Mouse (Mus musculus) MEL (cell line): Measurements from ENCODE around the gene Eif2ak3. TPM values are rescaled to one million over a fixed set of nuclear protein-coding genes. Genes with fewer than 3 reads are reported as not detected.

Experiments used
- DNase-seq: peaks from one replicate; pipeline ENCODE4 v3.0.0; 2011; ENCODE audit warnings: low read depth, low spot score
- H3K27ac ChIP-seq: 2 replicates; pipeline ENCODE4 v1.5.1; 2012; ENCODE audit warnings: low read depth, mild to moderate bottlenecking, control low read depth, low read length, moderate library complexity; ENCODE audit not compliant: control insufficient read depth
- H3K27me3 ChIP-seq, 2 experiments: fragments of 150-350 bp in 1 of 2; sonication (generic) in 1 of 2; 2 replicates each; pipeline ENCODE4 v1.6.1; 2012; ENCODE audit warnings: low read length in 2 of 2, mild to moderate bottlenecking in 2 of 2, improper control_type of control experiment in 1 of 2, moderate library complexity in 1 of 2; ENCODE audit not compliant: insufficient read depth in 2 of 2, control insufficient read depth in 1 of 2
- H3K36me3 ChIP-seq, 2 experiments: 2 replicates each; pipeline ENCODE4 v1.6.1; 2012 to 2014; ENCODE audit warnings: low read length in 2 of 2, improper control_type of control experiment in 1 of 2, inconsistent platforms in 1 of 2, mild to moderate bottlenecking in 1 of 2; ENCODE audit not compliant: insufficient read depth in 2 of 2, control insufficient read depth in 1 of 2
- H3K4me1 ChIP-seq, 2 experiments: fragments of 150-350 bp in 1 of 2; sonication (generic) in 1 of 2; 2 replicates each; pipeline ENCODE4 v1.6.1; 2012; ENCODE audit warnings: low read length in 2 of 2, improper control_type of control experiment in 1 of 2, mild to moderate bottlenecking in 1 of 2; ENCODE audit not compliant: insufficient read depth in 2 of 2, control insufficient read depth in 1 of 2
- H3K4me3 ChIP-seq, 2 experiments: fragments of 150-350 bp in 1 of 2; sonication (generic) in 1 of 2; 2 replicates each; pipeline ENCODE4 v1.5.1; 2012; ENCODE audit warnings: low read depth in 2 of 2, low read length in 2 of 2, mild to moderate bottlenecking in 2 of 2, moderate library complexity in 2 of 2, control low read depth in 1 of 2, improper control_type of control experiment in 1 of 2; ENCODE audit not compliant: control insufficient read depth in 1 of 2, insufficient read depth in 1 of 2
- H3K79me2 ChIP-seq: 2 replicates; pipeline ENCODE4 v1.6.1; 2012; ENCODE audit warnings: mild to moderate bottlenecking, low read length, moderate library complexity; ENCODE audit not compliant: control insufficient read depth, poor library complexity, insufficient read depth
- H3K9ac ChIP-seq: 2 replicates; pipeline ENCODE4 v1.6.1; 2012; ENCODE audit warnings: low read depth, mild to moderate bottlenecking, control low read depth, low read length, moderate library complexity; ENCODE audit not compliant: control insufficient read depth, poor library complexity, severe bottlenecking
- H3K9me3 ChIP-seq: fragments of 150-350 bp; sonication (generic); replicated peaks from 2 replicates; pipeline ENCODE4 v1.6.1; 2012; ENCODE audit warnings: mild to moderate bottlenecking, low read length, improper control_type of control experiment, moderate library complexity; ENCODE audit not compliant: insufficient read depth
- CHD2 ChIP-seq: IDR thresholded peaks from 2 replicates; pipeline ENCODE4 v1.6.1; 2011; ENCODE audit warnings: low read length, improper control_type of control experiment
- CTCF ChIP-seq, 3 experiments: IDR thresholded peaks in 2 of 3; conservative IDR thresholded peaks in 1 of 3; 2 replicates each; pipeline ENCODE4 v1.5.1; 2011 to 2012; ENCODE audit warnings: low read length in 3 of 3, low read depth in 2 of 3, mild to moderate bottlenecking in 2 of 3, improper control_type of control experiment in 1 of 3, inconsistent platforms in 1 of 3, mixed read lengths in 1 of 3, moderate library complexity in 1 of 3; ENCODE audit not compliant: control insufficient read depth in 1 of 3, insufficient read depth in 1 of 3, poor library complexity in 1 of 3, severe bottlenecking in 1 of 3
- E2F4 ChIP-seq: IDR thresholded peaks from 2 replicates; pipeline ENCODE4 v1.6.1; 2011; ENCODE audit warnings: low read depth, low read length, improper control_type of control experiment, borderline replicate concordance
- ELF1 ChIP-seq: IDR thresholded peaks from 2 replicates; pipeline ENCODE4 v1.6.1; 2014; ENCODE audit warnings: low read depth, mild to moderate bottlenecking, inconsistent platforms, low read length, improper control_type of control experiment, moderate library complexity
- EP300 ChIP-seq, 2 experiments: IDR thresholded peaks; 2 replicates each; pipeline ENCODE4 v1.6.1; 2011; ENCODE audit warnings: improper control_type of control experiment in 2 of 2, low read length in 2 of 2, low read depth in 1 of 2, mild to moderate bottlenecking in 1 of 2
- ETS1 ChIP-seq: IDR thresholded peaks from 2 replicates; pipeline ENCODE4 v1.6.1; 2012; ENCODE audit warnings: low read depth, mild to moderate bottlenecking, inconsistent platforms, low read length, improper control_type of control experiment, moderate library complexity
- GABPA ChIP-seq: IDR thresholded peaks from 2 replicates; pipeline ENCODE4 v1.6.1; 2012; ENCODE audit warnings: low read depth, mild to moderate bottlenecking, inconsistent platforms, low read length, improper control_type of control experiment, moderate library complexity
- GATA1 ChIP-seq: IDR thresholded peaks from 2 replicates; pipeline ENCODE4 v1.6.1; 2011; ENCODE audit warnings: low read depth, low read length, improper control_type of control experiment
- HCFC1 ChIP-seq: IDR thresholded peaks from 2 replicates; pipeline ENCODE4 v1.6.1; 2012; ENCODE audit warnings: low read depth, mild to moderate bottlenecking, inconsistent platforms, low read length, improper control_type of control experiment, moderate library complexity
- JUND ChIP-seq: IDR thresholded peaks from 2 replicates; pipeline ENCODE4 v1.6.1; 2011; ENCODE audit warnings: low read depth, mild to moderate bottlenecking, improper control_type of control experiment, low read length
- MXI1 ChIP-seq: IDR thresholded peaks from 2 replicates; pipeline ENCODE4 v1.6.1; 2011; ENCODE audit warnings: mild to moderate bottlenecking, low read depth, low read length, improper control_type of control experiment
- MYC ChIP-seq: IDR thresholded peaks from 2 replicates; pipeline ENCODE4 v1.6.1; 2011; ENCODE audit warnings: low read depth, mild to moderate bottlenecking, low read length, improper control_type of control experiment, moderate library complexity
- NELFE ChIP-seq: IDR thresholded peaks from 2 replicates; pipeline ENCODE4 v1.6.1; 2011; ENCODE audit warnings: low read depth, low read length, improper control_type of control experiment
- NRF1 ChIP-seq: IDR thresholded peaks from 2 replicates; pipeline ENCODE4 v1.6.1; 2014; ENCODE audit warnings: low read depth, mild to moderate bottlenecking, inconsistent platforms, low read length, improper control_type of control experiment, moderate library complexity; ENCODE audit not compliant: poor library complexity, insufficient read depth, severe bottlenecking
- POLR2A ChIP-seq, 2 experiments: IDR thresholded peaks; 2 replicates each; pipeline ENCODE4 v1.6.1; 2011 to 2012; ENCODE audit warnings: low read length in 2 of 2, mild to moderate bottlenecking in 2 of 2, control low read depth in 1 of 2, improper control_type of control experiment in 1 of 2, low read depth in 1 of 2, moderate library complexity in 1 of 2; ENCODE audit not compliant: control insufficient read depth in 1 of 2, insufficient read depth in 1 of 2, poor library complexity in 1 of 2
- POLR2AphosphoS2 ChIP-seq: IDR thresholded peaks from 2 replicates; pipeline ENCODE4 v1.6.1; 2011; ENCODE audit warnings: low read length, improper control_type of control experiment
- POLR2AphosphoS5 ChIP-seq: IDR thresholded peaks from 2 replicates; pipeline ENCODE4 v1.6.1; 2012; ENCODE audit warnings: low read depth, borderline replicate concordance, mild to moderate bottlenecking, inconsistent platforms, low read length, moderate library complexity, mixed read lengths
- RAD21 ChIP-seq: IDR thresholded peaks from 2 replicates; pipeline ENCODE4 v1.6.1; 2011; ENCODE audit warnings: mild to moderate bottlenecking, low read depth, low read length, improper control_type of control experiment
- RCOR1 ChIP-seq: IDR thresholded peaks from 2 replicates; pipeline ENCODE4 v1.6.1; 2012; ENCODE audit warnings: low read depth, mild to moderate bottlenecking, inconsistent platforms, low read length, improper control_type of control experiment
- SMC3 ChIP-seq: IDR thresholded peaks from 2 replicates; pipeline ENCODE4 v1.6.1; 2011; ENCODE audit warnings: low read depth, low read length, improper control_type of control experiment
- TAL1 ChIP-seq: IDR thresholded peaks from 2 replicates; pipeline ENCODE4 v1.6.1; 2012; ENCODE audit warnings: mild to moderate bottlenecking, inconsistent platforms, low read length, moderate library complexity, mixed read lengths
- UBTF ChIP-seq: IDR thresholded peaks from 2 replicates; pipeline ENCODE4 v1.6.1; 2012; ENCODE audit warnings: low read depth, mild to moderate bottlenecking, inconsistent platforms, low read length, improper control_type of control experiment, moderate library complexity, borderline replicate concordance; ENCODE audit not compliant: insufficient read depth
- USF1 ChIP-seq: IDR thresholded peaks from 2 replicates; pipeline ENCODE4 v1.6.1; 2014; ENCODE audit warnings: low read depth, mild to moderate bottlenecking, inconsistent platforms, low read length, improper control_type of control experiment, moderate library complexity
- ZKSCAN1 ChIP-seq: IDR thresholded peaks from 2 replicates; pipeline ENCODE4 v1.6.1; 2012; ENCODE audit warnings: low read depth, mild to moderate bottlenecking, inconsistent platforms, low read length, improper control_type of control experiment, moderate library complexity
- ZMIZ1 ChIP-seq: IDR thresholded peaks from 2 replicates; pipeline ENCODE4 v1.6.1; 2012; ENCODE audit warnings: low read depth, mild to moderate bottlenecking, inconsistent platforms, low read length, improper control_type of control experiment, moderate library complexity
- polyA plus RNA-seq, 2 experiments: library from polyadenylated mRNA; stranded (reverse) in 1 of 2; unstranded in 1 of 2; fragments of >175 nt in 1 of 2; fragments of >200 nt in 1 of 2; gene quantifications; 2 replicates each; pipeline versions ENCODE4 v1.2.1 to v1.2.4; 2012; ENCODE audit warnings: low replicate concordance in 2 of 2, low read depth in 1 of 2; ENCODE audit not compliant: insufficient read length in 2 of 2, insufficient read depth in 1 of 2, missing spikeins in 1 of 2
- total RNA-seq: library from RNA; depleted of rRNA; stranded (reverse); fragments of 300-350 nt; gene quantifications from 2 replicates; pipeline ENCODE4 v1.2.3, GENCODE M21; 2012

The Eif2ak3 gene
- total and polyA plus RNA-seq, 3 experiments, result 9.1 to 9.9 TPM; not detected in 1

DNA sequence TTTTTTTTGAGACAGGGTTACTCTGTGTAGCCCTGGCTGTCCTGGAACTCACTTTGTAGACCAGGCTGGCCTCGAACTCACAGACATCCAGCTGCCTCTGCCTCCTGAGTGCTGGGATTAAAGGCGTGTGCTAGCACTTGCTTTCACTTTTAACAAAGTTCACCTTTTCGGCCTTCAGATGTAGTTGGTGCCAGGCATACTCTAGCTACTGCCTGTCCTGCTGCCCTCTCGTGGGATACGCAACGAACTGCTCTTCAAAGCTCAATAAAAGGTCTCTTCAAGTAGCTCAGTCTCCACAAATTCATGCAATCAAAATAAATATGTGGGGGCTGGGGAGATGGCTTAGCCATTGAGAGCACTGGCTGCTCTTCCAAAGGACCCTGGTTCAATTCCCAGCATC, 53.9 kb downstream of the Eif2ak3 start:
- no peaks in the 10 kb centered on the region for H3K4me1 ChIP-seq
- TF ChIP-seq HCFC1 (no peak), ZMIZ1 (no peak), RCOR1 (no peak), JUND (no peak), POLR2AphosphoS5 (no peak), ETS1 (no peak), SMC3 (no peak), MXI1 (no peak), GABPA (no peak), RAD21 (no peak), TAL1 (no peak)
- no peak overlapping the region for H3K27ac ChIP-seq
- peaks cover 0 to 2% of the 10 kb centered on the region in 2 experiments; a peak in 2 of 4 replicates for H3K36me3 ChIP-seq
- no peak for DNase-seq
- H3K27me3 ChIP-seq, result no peaks in the 10 kb centered on the region
- no peaks in the 10 kb centered on the region for H3K79me2 ChIP-seq
- no peak overlapping the region for H3K9ac ChIP-seq
- no peak overlapping the region for H3K4me3 ChIP-seq
- H3K9me3 ChIP-seq, result no peaks in the 10 kb centered on the region

DNA sequence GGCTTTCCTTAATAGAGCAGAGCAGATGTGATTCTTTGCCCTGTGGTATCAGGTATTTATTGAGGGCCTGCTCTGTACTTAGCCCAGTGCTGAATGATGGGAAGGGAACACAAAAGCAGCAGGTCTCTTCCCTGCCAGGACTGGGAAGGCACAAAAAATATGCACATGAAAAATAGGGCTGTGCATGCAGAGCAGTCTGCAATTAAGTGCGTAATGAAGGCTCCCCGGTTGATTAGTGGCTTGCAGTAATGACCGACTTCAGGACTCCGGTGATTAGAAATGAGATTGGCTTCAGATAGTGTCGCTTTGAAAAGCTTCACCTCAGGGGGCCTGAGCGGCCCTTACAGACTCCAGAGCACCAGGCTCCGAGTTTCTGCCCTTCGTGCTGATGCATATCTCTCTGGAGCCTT, 55.3 kb downstream of the Eif2ak3 start:
- Histone ChIP-seq H3K4me3 (no peak overlapping the region), H3K36me3 (peaks cover 0 to 2% of the 10 kb centered on the region in 2 experiments; a peak in 3 of 4 replicates), H3K27me3 (no peaks in the 10 kb centered on the region), H3K9me3 (no peaks in the 10 kb centered on the region), H3K9ac (no peak overlapping the region), H3K79me2 (no peaks in the 10 kb centered on the region), H3K4me1 (no peaks in the 10 kb centered on the region), H3K27ac (no peak overlapping the region)
- no peak for DNase-seq
- TF ChIP-seq POLR2AphosphoS2, result no peak
- no peak for TF ChIP-seq JUND
- no peak for TF ChIP-seq POLR2A (IDR thresholded peaks at IDR 0.05; ENCODE audit: control insufficient read depth in 1 of 2, insufficient read depth in 1 of 2, low read depth in 1 of 2, low read length in 2 of 2, poor library complexity in 1 of 2)
- no peak for TF ChIP-seq GATA1
- no peak for TF ChIP-seq USF1
- TF ChIP-seq RAD21, result no peak
- TF ChIP-seq ELF1, result no peak
- TF ChIP-seq EP300 (IDR thresholded peaks at IDR 0.05; ENCODE audit: low read depth in 1 of 2, low read length in 2 of 2), result no peak
- no peak for TF ChIP-seq ZKSCAN1
- no peak for TF ChIP-seq MYC
- no peak for TF ChIP-seq UBTF
- no peak for TF ChIP-seq CTCF (IDR thresholded peaks at IDR 0.05 in 2 of 3, conservative IDR thresholded peaks at IDR 0.05 in 1 of 3; ENCODE audit: control insufficient read depth in 1 of 3, insufficient read depth in 1 of 3, low read depth in 2 of 3, low read length in 3 of 3, poor library complexity in 1 of 3, severe bottlenecking in 1 of 3)
- no peak for TF ChIP-seq TAL1
- TF ChIP-seq NRF1, result no peak
- TF ChIP-seq E2F4, result no peak
- TF ChIP-seq NELFE, result no peak
- no peak for TF ChIP-seq CHD2
